Mouse (Mus musculus) lung, embryonic 15.5 days (tissue): ENCODE data around the gene Arhgef16. TPM values are rescaled to one million over a fixed set of nuclear protein-coding genes. Genes with fewer than 3 reads are reported as not detected.
A peak's percentile ranks its signal among the peaks of the same experiment; 100 is the strongest.

ENCODE experiments used
- ATAC-seq: fragments of 200-750 bp; cut with Nextera tagmentation; 2 replicates; pipeline ENCODE4 v1.8.0; 2017; ENCODE audit warnings: moderate number of reproducible peaks, borderline replicate concordance; ENCODE audit not compliant: low FRiP score, low TSS enrichment; ENCODE audit errors: extremely low read depth
- H3K27ac ChIP-seq: fragments of 300-500 bp; sonication (generic); 2 replicates; pipeline ENCODE4 v1.5.1; 2015; ENCODE audit warnings: moderate library complexity, mild to moderate bottlenecking, inconsistent platforms
- H3K27me3 ChIP-seq: fragments of 300-500 bp; sonication (generic); 2 replicates; pipeline ENCODE4 v1.6.1; 2015; ENCODE audit warnings: inconsistent platforms
- H3K36me3 ChIP-seq: fragments of 300-500 bp; sonication (generic); 2 replicates; pipeline ENCODE4 v1.6.1; 2015; ENCODE audit warnings: inconsistent platforms
- H3K4me1 ChIP-seq: fragments of 300-500 bp; sonication (generic); 2 replicates; pipeline ENCODE4 v1.6.1; 2015; ENCODE audit warnings: inconsistent platforms
- H3K4me2 ChIP-seq: fragments of 300-500 bp; sonication (generic); 2 replicates; pipeline ENCODE4 v1.6.1; 2015; ENCODE audit warnings: inconsistent platforms, mild to moderate bottlenecking, moderate library complexity
- H3K4me3 ChIP-seq: fragments of 300-500 bp; sonication (generic); 2 replicates; pipeline ENCODE4 v1.5.1; 2015; ENCODE audit warnings: mild to moderate bottlenecking, inconsistent platforms
- H3K9ac ChIP-seq: fragments of 300-500 bp; sonication (generic); 2 replicates; pipeline ENCODE4 v1.6.1; 2015; ENCODE audit warnings: inconsistent platforms
- H3K9me3 ChIP-seq: fragments of 300-500 bp; sonication (generic); 2 replicates; pipeline ENCODE4 v1.6.1; 2016; ENCODE audit warnings: inconsistent platforms
- WGBS: fragments of 180-500 bp; shearing (Covaris S2); methylation state at CpG from one replicate; pipeline ENCODE4 v1.1.7; 2015; 5-methylcytosine and 5-hydroxymethylcytosine counted together
- polyA plus RNA-seq: library from polyadenylated mRNA; unstranded; fragments of >200 nt; fragmentation: Nextera tagmentation; extraction: Ambion mirVana; gene quantifications from 2 replicates; pipeline ENCODE4 v1.2.1, GENCODE M21; 2015

Arhgef16 gene
- polyA plus RNA-seq, 1 experiment from 2014 or later = 23.0 TPM

DNA sequence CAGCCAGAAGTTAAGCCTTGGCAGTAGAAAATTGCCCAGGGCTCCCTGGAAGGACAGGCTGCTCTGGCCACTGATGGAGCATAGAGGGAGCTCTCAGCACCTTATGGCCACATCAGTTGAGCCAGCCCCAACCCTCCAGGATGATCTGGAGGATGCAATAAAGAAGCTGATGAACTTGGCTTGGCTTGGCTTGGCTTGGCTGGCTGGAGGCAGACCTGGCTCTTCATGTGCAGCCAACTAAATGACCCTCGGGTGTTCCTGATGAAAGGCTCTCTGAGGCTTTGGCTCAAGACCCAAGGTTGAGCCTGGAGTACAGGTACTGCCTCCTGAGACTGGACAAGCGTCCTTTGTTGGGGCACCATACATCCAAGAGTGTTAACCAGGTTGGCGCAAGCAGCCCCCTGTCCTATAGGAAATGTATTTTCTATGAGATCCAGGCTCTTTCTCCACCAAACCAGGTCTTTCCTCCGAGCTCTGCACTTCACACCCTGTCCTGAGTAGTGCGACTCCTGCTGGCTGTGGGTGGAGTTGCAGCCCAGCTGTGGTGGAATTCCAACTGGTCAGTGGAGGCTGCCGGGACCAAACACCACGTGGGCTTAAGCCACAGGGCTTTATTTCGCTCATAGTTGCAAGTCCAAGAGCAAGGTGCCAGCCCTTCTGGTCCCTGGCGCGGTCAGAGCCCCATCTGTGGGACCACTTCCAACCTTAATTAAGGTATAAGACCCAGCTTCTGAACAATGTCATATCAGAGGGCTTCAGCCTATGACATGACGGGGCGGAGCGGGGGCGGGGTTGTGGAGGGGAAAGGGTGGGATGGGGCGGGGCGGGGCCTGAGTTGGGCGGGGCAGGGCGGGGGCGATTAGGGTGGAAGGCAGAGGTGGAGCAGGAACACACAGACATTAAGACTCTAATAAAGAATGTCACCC is 55.1 kb downstream of the Arhgef16 start:
- Histone ChIP-seq H3K4me2 (peak overlapping the region; percentile 61), H3K4me1 (peaks cover 11% of the 10 kb centered on the region), H3K9ac (no peak overlapping the region), H3K36me3 (no peaks in the 10 kb centered on the region), H3K27ac (no peak overlapping the region), H3K9me3 (no peaks in the 10 kb centered on the region), H3K27me3 (no peaks in the 10 kb centered on the region), H3K4me3 (peak overlapping the region; percentile 33)
- ATAC-seq = peak; percentile 60; the same call in 1 of the 2 replicates
- WGBS = 7% methylated on average over 19 of the region's 19 CpGs

- H3K27ac ChIP-seq = no peak overlapping the region
- no peak overlapping the region for H3K9ac ChIP-seq
- ATAC-seq = no peak
- no peaks in the 10 kb centered on the region for H3K27me3 ChIP-seq
- 64% methylated on average over 7 of the region's 7 CpGs for WGBS
- no peaks in the 10 kb centered on the region for H3K9me3 ChIP-seq
- no peak overlapping the region for H3K4me3 ChIP-seq
- H3K4me2 ChIP-seq = no peak overlapping the region
- H3K36me3 ChIP-seq = no peaks in the 10 kb centered on the region
- H3K4me1 ChIP-seq = peaks cover 11% of the 10 kb centered on the region
Observed at GRCm38 (mm10) chr4:154245342-154245741, 56.1 kb downstream of the Arhgef16 start.

GRCm38 (mm10) chr4:154240608-154241007 is 60.9 kb downstream of the Arhgef16 start:
- Histone ChIP-seq H3K4me3 (no peak overlapping the region), H3K4me1 (peaks cover 12% of the 10 kb centered on the region), H3K27me3 (no peaks in the 10 kb centered on the region), H3K9ac (no peak overlapping the region), H3K36me3 (no peaks in the 10 kb centered on the region), H3K27ac (no peak overlapping the region), H3K4me2 (no peak overlapping the region), H3K9me3 (no peaks in the 10 kb centered on the region)
- 57% methylated on average over 11 of the region's 11 CpGs for WGBS
- no peak for ATAC-seq

GRCm38 (mm10) chr4:154239199-154239598 is 62.3 kb downstream of the Arhgef16 start:
- no peak overlapping the region for H3K27ac ChIP-seq
- whole genome bisulfite sequencing = 73% methylated on average over 8 of the region's 8 CpGs
- H3K4me3 ChIP-seq = no peak overlapping the region
- H3K9ac ChIP-seq = no peak overlapping the region
- H3K27me3 ChIP-seq = no peaks in the 10 kb centered on the region
- ATAC-seq = no peak
- no peaks in the 10 kb centered on the region for H3K36me3 ChIP-seq
- H3K4me2 ChIP-seq = no peak overlapping the region
- H3K9me3 ChIP-seq = no peaks in the 10 kb centered on the region
- peaks cover 12% of the 10 kb centered on the region for H3K4me1 ChIP-seq

DNA sequence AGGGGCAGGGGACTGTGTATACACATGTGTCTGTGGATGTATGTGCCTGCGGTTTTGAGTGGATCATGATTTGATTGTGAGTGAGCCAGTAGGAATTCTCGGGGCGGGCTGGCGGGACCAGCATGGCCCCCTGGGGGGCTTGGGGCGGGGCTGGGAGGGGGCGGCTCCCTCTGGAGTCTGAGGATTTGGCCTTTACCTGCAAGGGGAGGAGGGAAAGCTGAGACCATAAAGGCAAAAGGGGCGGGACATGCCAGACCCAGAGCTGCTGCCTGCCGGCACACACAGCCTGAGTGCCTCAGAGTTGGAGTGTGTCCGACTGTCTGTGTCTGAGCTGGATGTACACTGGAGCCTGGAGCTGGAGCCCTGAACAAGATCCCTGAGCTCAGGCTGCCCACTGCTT is 64.2 kb downstream of the Arhgef16 start:
- peak; percentile 69 for ATAC-seq
- H3K27me3 ChIP-seq = no peaks in the 10 kb centered on the region
- no peak overlapping the region for H3K27ac ChIP-seq
- no peaks in the 10 kb centered on the region for H3K36me3 ChIP-seq
- peaks cover 12% of the 10 kb centered on the region for H3K4me1 ChIP-seq
- 0 out of 2 replicates have a peak overlapping the region, but pooled peaks have one; percentile 19 for H3K9ac ChIP-seq
- no peaks in the 10 kb centered on the region for H3K9me3 ChIP-seq
- peak overlapping the region; percentile 55 for H3K4me2 ChIP-seq
- H3K4me3 ChIP-seq = peak overlapping the region; percentile 20
- WGBS = 2% methylated on average over 9 of the region's 9 CpGs

GRCm38 (mm10) chr4:154236893-154237292 is 64.6 kb downstream of the Arhgef16 start:
- Histone ChIP-seq H3K36me3 (no peaks in the 10 kb centered on the region), H3K4me1 (peaks cover 12% of the 10 kb centered on the region), H3K4me2 (peak overlapping the region; percentile 55), H3K27ac (no peak overlapping the region), H3K9ac (0 out of 2 replicates have a peak overlapping the region, but pooled peaks have one; percentile 19), H3K27me3 (no peaks in the 10 kb centered on the region), H3K9me3 (no peaks in the 10 kb centered on the region), H3K4me3 (peak overlapping the region; percentile 20; the same call in 1 of the 2 replicates)
- peak; percentile 21; the same call in 1 of the 2 replicates for ATAC-seq
- WGBS = 8% methylated on average over 10 of the region's 10 CpGs

DNA sequence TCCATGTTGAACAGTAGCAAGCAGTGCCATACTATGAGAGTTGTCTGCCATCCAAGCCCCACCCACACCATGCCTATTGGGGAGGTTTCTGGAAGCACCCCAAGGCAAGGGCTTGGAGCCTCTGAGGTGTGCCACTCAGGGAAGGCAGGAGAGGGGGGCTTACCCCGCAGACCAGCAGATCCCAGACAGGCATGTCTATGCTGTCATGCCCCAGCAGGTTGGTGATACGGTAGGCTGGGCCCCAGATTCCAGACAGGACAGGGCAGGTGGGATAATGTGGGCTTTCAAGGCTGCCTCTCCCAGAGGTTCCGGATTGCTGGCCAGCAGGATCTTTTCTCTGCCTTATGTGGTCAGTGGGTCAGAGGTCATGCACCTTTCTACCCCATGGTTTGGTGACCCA is 65.5 kb downstream of the Arhgef16 start:
- H3K36me3 ChIP-seq = no peaks in the 10 kb centered on the region
- no peaks in the 10 kb centered on the region for H3K27me3 ChIP-seq
- no peaks in the 10 kb centered on the region for H3K9me3 ChIP-seq
- no peak for ATAC-seq
- 86% methylated on average over 3 of the region's 3 CpGs for WGBS
- no peak overlapping the region for H3K27ac ChIP-seq
- H3K4me1 ChIP-seq = peaks cover 12% of the 10 kb centered on the region
- no peak overlapping the region for H3K4me3 ChIP-seq
- no peak overlapping the region for H3K4me2 ChIP-seq
- no peak overlapping the region for H3K9ac ChIP-seq

DNA sequence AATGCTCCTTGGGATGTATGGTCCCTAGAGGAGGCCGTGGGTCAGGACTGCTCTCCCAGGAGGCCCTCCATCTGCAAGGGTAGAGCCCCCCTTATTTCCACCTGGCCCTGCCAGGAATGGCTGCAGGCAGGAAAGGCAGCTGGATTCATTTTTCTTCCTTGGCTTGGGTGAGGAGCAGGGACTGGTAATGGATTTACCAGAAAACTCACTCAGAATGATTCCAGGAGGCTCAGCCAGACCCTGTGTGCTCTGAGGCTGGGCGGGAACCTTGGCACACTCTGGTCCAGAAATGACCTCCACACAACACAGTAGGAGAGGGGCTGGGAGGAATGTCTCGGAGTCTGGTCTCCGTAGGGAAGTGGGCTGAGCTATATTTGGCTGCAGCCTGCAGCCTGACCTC is 69.2 kb downstream of the Arhgef16 start:
- Histone ChIP-seq H3K4me2 (no peak overlapping the region), H3K27ac (no peak overlapping the region), H3K9me3 (no peaks in the 10 kb centered on the region), H3K9ac (no peak overlapping the region), H3K27me3 (no peaks in the 10 kb centered on the region), H3K4me3 (no peak overlapping the region), H3K4me1 (peaks cover 10% of the 10 kb centered on the region), H3K36me3 (no peaks in the 10 kb centered on the region)
- ATAC-seq = no peak
- WGBS = 46% methylated on average over 4 of the region's 4 CpGs

- no peaks in the 10 kb centered on the region for H3K36me3 ChIP-seq
- no peak overlapping the region for H3K9ac ChIP-seq
- no peak overlapping the region for H3K4me2 ChIP-seq
- no peaks in the 10 kb centered on the region for H3K27me3 ChIP-seq
- H3K27ac ChIP-seq = no peak overlapping the region
- no peak overlapping the region for H3K4me3 ChIP-seq
- H3K4me1 ChIP-seq = peaks cover 3% of the 10 kb centered on the region; the same call in 1 of the 2 replicates
- 75% methylated on average over 7 of the region's 7 CpGs for WGBS
- no peak for ATAC-seq
- no peaks in the 10 kb centered on the region for H3K9me3 ChIP-seq
Observed at GRCm38 (mm10) chr4:154231380-154231779, 70.1 kb downstream of the Arhgef16 start.

- H3K9me3 ChIP-seq = no peaks in the 10 kb centered on the region
- no peak for ATAC-seq
- H3K4me2 ChIP-seq = no peak overlapping the region
- H3K9ac ChIP-seq = no peak overlapping the region
- H3K27me3 ChIP-seq = no peaks in the 10 kb centered on the region
- peaks cover 7% of the 10 kb centered on the region for H3K4me1 ChIP-seq
- no peak overlapping the region for H3K27ac ChIP-seq
- 94% methylated on average over 9 of the region's 9 CpGs for WGBS
- H3K36me3 ChIP-seq = no peaks in the 10 kb centered on the region
- H3K4me3 ChIP-seq = no peak overlapping the region
Observed at GRCm38 (mm10) chr4:154229569-154229968, 71.9 kb downstream of the Arhgef16 start.
